Mouse (Mus musculus) left cerebral cortex, adult 11 months (tissue): ENCODE measurements around the gene Gtf2h3.

Experiments used
- DNase-seq: peaks from one replicate; pipeline ENCODE4 v3.0.0; 2022; ENCODE audit warnings: low spot score

Gene Gtf2h3

DNA sequence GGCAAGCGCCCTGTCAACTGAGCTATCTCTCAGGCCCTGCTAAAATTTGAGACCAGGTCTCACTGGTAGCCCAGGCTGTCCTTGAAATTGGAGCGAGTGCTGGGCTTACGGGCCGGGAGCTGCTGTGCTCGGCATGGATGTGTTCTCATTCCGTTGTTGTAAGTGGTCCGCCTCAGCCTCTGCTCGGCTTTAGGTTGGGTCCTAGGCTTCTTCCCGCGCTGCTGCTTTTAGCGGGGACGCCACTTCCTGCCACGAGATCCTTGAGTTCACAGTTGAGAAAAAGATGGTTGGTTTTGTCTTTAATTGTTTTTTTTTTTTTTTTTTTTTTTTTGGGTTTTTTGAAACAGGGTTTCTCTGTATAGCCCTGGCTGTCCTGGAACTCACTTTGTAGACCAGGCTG, 58.9 kb downstream of the Gtf2h3 start:
- no peak for DNase-seq
